Mouse (Mus musculus): ENCODE measurements at regions not wholly inside any gene's neighbourhood (a gene's known extent, or its start where the extent isn't known, plus 50 kb on each side); places are given as distances from the start of the nearest gene placed in this dataset.

DNA sequence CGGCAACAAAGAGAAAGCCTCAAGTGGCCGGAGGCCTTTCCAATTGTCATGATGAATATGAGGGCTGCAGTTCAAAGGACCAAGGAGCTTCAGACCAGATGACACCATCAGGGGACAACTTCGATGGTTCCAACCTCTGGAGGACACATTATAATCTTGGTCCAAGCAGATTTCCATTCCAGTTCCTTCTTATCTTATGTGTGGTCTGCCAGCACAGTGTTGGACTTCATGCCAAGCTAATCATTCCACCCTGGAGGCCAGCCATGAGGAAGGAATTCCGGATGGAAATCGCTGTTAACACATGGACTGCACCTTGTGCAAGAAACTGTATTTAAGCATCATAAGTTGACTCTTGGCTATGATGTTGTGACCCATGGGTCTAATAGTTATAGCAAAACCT is 334.5 kb upstream of the Gm21798 start:
- ATAC-seq (replicated peaks; ENCODE audit: insufficient number of reproducible peaks, insufficient read depth, low FRiP score, low read depth): no peak
- peaks cover 4% of the 10 kb centered on the region; the same call in 1 of the 2 replicates for H3K4me1 ChIP-seq (replicated peaks)
- no peaks in the 10 kb centered on the region for H3K36me3 ChIP-seq
- H3K27ac ChIP-seq: no peak overlapping the region
- H3K9me3 ChIP-seq (replicated peaks): no peaks in the 10 kb centered on the region
- 60% methylated on average over 5 of the region's 5 CpGs for WGBS
- H3K9ac ChIP-seq: no peak overlapping the region
- H3K4me3 ChIP-seq: no peak overlapping the region
- H3K4me2 ChIP-seq: no peak overlapping the region
- no peaks in the 10 kb centered on the region for H3K27me3 ChIP-seq

DNA sequence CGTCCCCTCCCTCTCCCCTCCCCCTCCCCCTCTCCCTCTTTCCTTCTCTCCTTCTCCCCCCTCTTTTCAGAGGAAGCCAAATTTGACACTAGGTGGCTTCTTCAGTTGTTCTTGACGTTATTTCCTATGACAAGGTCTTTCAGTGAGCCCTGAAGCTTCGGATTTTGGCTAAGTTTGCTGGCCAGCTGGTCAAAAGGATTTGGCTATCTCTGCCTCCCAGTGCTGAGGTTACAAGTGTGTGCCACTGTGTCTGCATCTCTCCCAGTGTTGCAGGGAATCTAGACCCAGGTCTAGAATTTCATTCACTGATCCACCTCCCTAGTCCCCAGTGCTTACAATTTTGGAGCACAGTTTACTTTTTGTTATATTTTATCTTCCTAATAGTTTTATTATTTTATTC is 329.7 kb upstream of the Gm21798 start:
- Histone ChIP-seq H3K9ac (no peak overlapping the region), H3K9me3 (replicated peaks) (no peaks in the 10 kb centered on the region), H3K27me3 (no peaks in the 10 kb centered on the region), H3K4me2 (no peak overlapping the region), H3K4me1 (replicated peaks) (peaks cover 3% of the 10 kb centered on the region; the same call in 1 of the 2 replicates), H3K4me3 (no peak overlapping the region), H3K27ac (no peak overlapping the region), H3K36me3 (no peaks in the 10 kb centered on the region)
- WGBS: 22% methylated on average over 2 of the region's 3 CpGs
- ATAC-seq (replicated peaks; ENCODE audit: insufficient number of reproducible peaks, insufficient read depth, low FRiP score, low read depth): no peak

DNA sequence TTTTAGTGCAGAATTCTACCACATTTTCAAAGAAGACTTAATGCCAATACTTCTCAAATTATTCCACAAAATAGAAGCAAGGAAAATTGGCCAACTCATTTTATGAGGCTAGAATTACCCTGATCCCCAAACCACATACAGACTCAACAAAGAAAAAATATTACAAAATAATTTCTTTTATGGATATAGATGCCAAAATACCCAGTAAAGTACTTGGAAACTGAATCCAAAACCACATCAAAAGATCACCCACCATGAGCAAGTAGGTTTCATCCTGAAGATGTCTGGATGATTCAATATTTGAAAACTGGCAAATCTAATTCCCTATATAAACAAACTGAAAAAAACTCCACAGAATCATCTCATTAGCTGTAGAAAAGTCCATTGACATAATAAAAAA is 316.7 kb upstream of the Gm21798 start:
- Histone ChIP-seq H3K27ac (no peak overlapping the region), H3K27me3 (no peaks in the 10 kb centered on the region), H3K4me3 (no peak overlapping the region), H3K36me3 (no peaks in the 10 kb centered on the region), H3K9ac (no peak overlapping the region), H3K4me2 (no peak overlapping the region), H3K4me1 (replicated peaks) (no peaks in the 10 kb centered on the region), H3K9me3 (replicated peaks) (no peaks in the 10 kb centered on the region)
- ATAC-seq (replicated peaks; ENCODE audit: insufficient number of reproducible peaks, insufficient read depth, low FRiP score, low read depth): no peak

DNA sequence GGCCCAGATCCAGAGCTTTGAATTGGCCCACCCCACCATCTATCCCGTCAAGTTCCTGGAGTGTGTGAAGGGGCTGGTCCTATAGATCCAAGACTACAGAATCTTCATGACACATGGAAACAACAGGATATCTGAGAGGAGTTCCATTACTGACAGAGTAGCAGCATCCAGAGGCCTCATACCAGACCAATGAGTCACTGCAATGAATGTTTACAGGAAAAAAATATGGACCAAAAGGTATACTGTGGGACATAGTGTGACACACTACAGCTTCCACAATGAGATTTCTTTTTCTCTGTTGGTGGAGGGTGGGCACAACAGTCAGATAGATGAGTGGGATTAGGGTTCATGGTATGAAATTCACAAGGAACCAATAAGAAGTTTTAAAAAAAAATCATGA is 316.0 kb upstream of the Gm21798 start:
- Histone ChIP-seq H3K4me1 (replicated peaks) (no peaks in the 10 kb centered on the region), H3K27ac (no peak overlapping the region), H3K4me3 (no peak overlapping the region), H3K9me3 (replicated peaks) (no peaks in the 10 kb centered on the region), H3K4me2 (no peak overlapping the region), H3K27me3 (no peaks in the 10 kb centered on the region), H3K36me3 (no peaks in the 10 kb centered on the region), H3K9ac (no peak overlapping the region)
- WGBS: 74% methylated on average over 1 of the region's 1 CpGs
- no peak for ATAC-seq (replicated peaks; ENCODE audit: insufficient number of reproducible peaks, insufficient read depth, low FRiP score, low read depth)

DNA sequence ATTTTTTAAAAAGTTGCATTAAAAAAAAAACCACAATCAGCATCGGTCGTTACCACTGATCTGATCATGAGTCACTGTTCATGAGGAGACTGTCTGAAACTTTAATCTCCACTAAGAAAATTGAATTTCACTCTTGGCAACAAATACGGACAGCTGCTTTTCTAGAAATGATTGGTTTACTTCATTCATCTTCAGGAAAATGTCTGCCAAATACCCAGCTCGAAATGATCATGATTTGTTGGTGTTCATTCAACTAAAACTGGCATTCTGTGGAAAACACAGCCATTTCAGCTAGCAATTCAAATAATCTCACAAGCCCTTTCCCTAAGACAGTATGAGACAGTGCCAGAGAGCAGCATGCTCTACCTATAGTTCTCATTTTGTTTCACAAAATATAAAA is 312.7 kb upstream of the Gm21798 start:
- Histone ChIP-seq H3K4me2 (no peak overlapping the region), H3K36me3 (no peaks in the 10 kb centered on the region), H3K9me3 (replicated peaks) (no peaks in the 10 kb centered on the region), H3K9ac (no peak overlapping the region), H3K4me3 (no peak overlapping the region), H3K27ac (no peak overlapping the region), H3K4me1 (replicated peaks) (0 out of 2 replicates have a peak, but pooled peaks cover 2% of the 10 kb centered on the region), H3K27me3 (no peaks in the 10 kb centered on the region)
- ATAC-seq (replicated peaks; ENCODE audit: insufficient number of reproducible peaks, insufficient read depth, low FRiP score, low read depth): no peak
- WGBS: 83% methylated on average over 4 of the region's 4 CpGs

DNA sequence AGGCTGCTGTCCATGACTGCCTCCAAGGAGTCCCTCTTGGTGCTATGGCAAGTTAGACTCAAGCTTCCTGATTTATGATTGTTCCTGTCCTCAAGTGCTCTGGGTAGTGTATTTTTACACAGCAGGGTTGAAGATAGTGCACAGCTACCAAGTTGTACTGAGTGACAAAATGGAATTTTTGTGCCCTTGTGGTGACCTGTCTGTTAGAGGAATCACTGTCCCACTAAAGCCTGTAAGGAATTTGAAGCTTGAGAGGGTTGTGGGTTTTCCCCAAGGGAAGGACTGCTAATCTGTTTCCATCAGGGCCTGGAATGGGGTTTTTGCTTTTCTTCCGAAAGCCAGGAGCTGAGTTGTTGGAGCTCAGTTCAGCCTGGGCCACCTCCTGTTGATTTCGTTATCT is 306.8 kb upstream of the Gm21798 start:
- Histone ChIP-seq H3K9me3 (replicated peaks) (no peaks in the 10 kb centered on the region), H3K9ac (no peak overlapping the region), H3K4me3 (no peak overlapping the region), H3K4me2 (no peak overlapping the region), H3K36me3 (no peaks in the 10 kb centered on the region), H3K27ac (peak overlapping the region; percentile 45), H3K27me3 (no peaks in the 10 kb centered on the region), H3K4me1 (replicated peaks) (peaks cover 14% of the 10 kb centered on the region; the same call in 1 of the 2 replicates)
- ATAC-seq (replicated peaks; ENCODE audit: insufficient number of reproducible peaks, insufficient read depth, low FRiP score, low read depth): 0 out of 2 replicates have a peak, but pooled peaks have one; percentile 43
- 29% methylated on average over 2 of the region's 2 CpGs for WGBS

DNA sequence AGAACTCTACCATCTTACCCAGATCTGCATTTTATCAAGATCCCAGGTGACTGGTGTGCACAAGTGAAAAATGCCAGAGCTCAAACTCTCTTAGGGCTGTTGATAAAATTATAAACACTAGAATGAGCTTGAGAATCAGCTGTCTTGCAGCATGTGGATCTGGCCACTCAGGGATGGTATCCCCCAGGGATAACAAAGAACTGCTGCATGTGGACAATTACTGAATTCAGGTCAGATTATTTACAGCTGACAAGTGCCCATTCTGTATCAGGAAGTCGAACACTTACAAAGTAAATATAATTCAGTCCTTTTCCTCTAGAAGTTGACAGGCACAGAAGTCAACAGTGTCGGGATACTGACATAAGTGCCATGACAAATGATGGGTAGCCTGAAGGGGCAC is 306.3 kb upstream of the Gm21798 start:
- no peak overlapping the region for H3K4me3 ChIP-seq
- no peaks in the 10 kb centered on the region for H3K9me3 ChIP-seq (replicated peaks)
- no peaks in the 10 kb centered on the region for H3K27me3 ChIP-seq
- WGBS: 32% methylated on average over 2 of the region's 2 CpGs
- H3K4me2 ChIP-seq: no peak overlapping the region
- H3K4me1 ChIP-seq (replicated peaks): peaks cover 14% of the 10 kb centered on the region; the same call in 1 of the 2 replicates
- no peak overlapping the region for H3K9ac ChIP-seq
- no peaks in the 10 kb centered on the region for H3K36me3 ChIP-seq
- no peak for ATAC-seq (replicated peaks; ENCODE audit: insufficient number of reproducible peaks, insufficient read depth, low FRiP score, low read depth)
- peak overlapping the region; percentile 45; the same call in 1 of the 2 replicates for H3K27ac ChIP-seq

DNA sequence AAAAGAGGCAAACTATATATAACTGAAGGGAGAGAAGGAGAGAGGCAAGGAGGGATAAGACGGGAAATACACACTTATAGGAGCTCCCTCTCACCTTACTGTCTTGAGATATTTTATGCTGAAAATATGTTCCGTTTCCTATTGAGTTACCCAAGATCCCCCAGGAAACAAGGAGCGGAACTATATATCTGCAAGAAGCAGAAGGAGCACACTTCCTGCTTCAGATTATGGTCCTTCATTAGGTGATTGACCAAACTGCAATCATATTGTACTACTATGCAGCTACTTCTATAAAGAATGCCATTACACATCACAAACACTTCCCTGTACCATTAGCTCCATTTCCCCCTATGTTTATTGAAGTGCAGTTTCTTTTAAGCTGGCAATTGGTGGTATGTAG is 304.9 kb upstream of the Gm21798 start:
- peaks cover 14% of the 10 kb centered on the region; the same call in 1 of the 2 replicates for H3K4me1 ChIP-seq (replicated peaks)
- 80% methylated on average over 3 of the region's 3 CpGs for WGBS
- H3K27ac ChIP-seq: no peak overlapping the region
- H3K27me3 ChIP-seq: no peaks in the 10 kb centered on the region
- no peak for ATAC-seq (replicated peaks; ENCODE audit: insufficient number of reproducible peaks, insufficient read depth, low FRiP score, low read depth)
- no peak overlapping the region for H3K9ac ChIP-seq
- H3K36me3 ChIP-seq: no peaks in the 10 kb centered on the region
- no peaks in the 10 kb centered on the region for H3K9me3 ChIP-seq (replicated peaks)
- no peak overlapping the region for H3K4me2 ChIP-seq
- no peak overlapping the region for H3K4me3 ChIP-seq

DNA sequence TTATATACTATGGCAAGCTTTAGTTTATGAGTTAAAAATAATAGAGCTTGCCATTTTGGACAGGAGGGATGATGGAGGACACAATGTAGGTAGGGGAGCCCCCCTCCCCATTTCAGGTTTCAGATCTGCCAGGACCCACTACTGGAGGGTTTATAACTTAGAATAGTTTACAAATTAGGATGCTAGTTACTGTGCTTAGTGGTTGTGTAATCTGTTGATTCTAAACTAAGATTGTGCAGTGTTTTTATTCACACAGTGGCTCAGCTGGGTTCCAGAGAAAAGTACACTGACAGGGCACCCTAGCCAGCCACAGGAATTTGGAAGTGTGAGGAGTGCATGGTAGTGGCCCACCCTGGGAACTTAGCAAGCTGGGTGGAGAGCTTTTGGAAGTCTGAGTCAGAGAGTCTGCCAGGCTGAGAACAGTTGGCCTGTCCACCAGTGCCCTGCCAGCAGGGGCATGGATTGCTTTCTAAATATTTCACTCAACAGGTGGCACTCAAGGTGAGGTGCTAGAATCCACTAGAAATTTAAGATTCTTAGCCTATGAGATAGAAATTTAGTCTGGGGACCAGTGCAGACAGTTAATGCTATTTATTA is 303.9 kb upstream of the Gm21798 start:
- no peak for ATAC-seq (replicated peaks; ENCODE audit: insufficient number of reproducible peaks, insufficient read depth, low FRiP score, low read depth)
- Histone ChIP-seq H3K27me3 (no peaks in the 10 kb centered on the region), H3K9me3 (replicated peaks) (no peaks in the 10 kb centered on the region), H3K27ac (no peak overlapping the region), H3K4me2 (no peak overlapping the region), H3K9ac (no peak overlapping the region), H3K36me3 (no peaks in the 10 kb centered on the region), H3K4me1 (replicated peaks) (peaks cover 14% of the 10 kb centered on the region; the same call in 1 of the 2 replicates), H3K4me3 (no peak overlapping the region)

DNA sequence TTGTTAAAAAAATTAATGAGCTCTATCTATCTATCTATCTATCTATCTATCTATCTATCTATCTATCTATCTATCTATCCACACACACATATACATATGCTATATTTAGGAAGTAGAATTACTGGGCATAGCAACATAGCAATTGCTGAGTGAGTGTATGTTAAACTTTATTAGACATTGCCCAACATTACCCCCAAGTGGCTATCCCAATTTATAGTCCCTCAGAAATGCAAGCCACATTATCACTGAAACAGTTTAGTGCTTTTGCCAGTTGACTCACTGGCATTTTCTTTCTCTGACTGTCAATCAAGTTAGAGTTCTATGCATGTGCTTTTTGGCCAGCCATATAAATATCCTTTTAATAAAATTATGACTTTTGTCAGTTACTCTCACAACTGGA is 302.3 kb upstream of the Gm21798 start:
- no peak overlapping the region for H3K4me2 ChIP-seq
- no peaks in the 10 kb centered on the region for H3K9me3 ChIP-seq (replicated peaks)
- no peaks in the 10 kb centered on the region for H3K27me3 ChIP-seq
- no peak overlapping the region for H3K9ac ChIP-seq
- no peak overlapping the region for H3K27ac ChIP-seq
- ATAC-seq (replicated peaks; ENCODE audit: insufficient number of reproducible peaks, insufficient read depth, low FRiP score, low read depth): no peak
- no peaks in the 10 kb centered on the region for H3K36me3 ChIP-seq
- H3K4me3 ChIP-seq: no peak overlapping the region
- peaks cover 12% of the 10 kb centered on the region; the same call in 1 of the 2 replicates for H3K4me1 ChIP-seq (replicated peaks)

DNA sequence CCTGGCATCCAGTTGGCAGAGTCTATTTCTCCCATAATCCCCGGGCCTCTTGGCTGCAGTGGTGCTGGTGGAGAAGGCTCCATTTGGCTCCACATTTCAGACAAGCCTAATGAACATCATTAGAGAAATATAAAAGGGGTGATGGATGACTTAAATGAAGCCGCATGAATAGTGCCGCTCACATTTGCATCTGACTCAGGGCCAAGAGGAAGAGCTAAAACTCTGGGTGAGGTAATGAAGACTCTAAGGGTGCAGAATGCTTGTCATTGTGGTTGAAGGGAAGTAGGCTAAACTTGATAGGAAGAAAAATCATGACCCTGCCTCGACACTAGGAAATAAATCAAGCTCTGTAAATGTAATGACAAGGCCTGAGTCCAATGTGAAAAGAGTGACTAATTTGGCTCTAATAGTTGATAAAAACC is 298.3 kb upstream of the Gm21798 start:
- no peaks in the 10 kb centered on the region for H3K36me3 ChIP-seq
- 68% methylated on average over 4 of the region's 4 CpGs for WGBS
- no peaks in the 10 kb centered on the region for H3K27me3 ChIP-seq
- no peak overlapping the region for H3K4me3 ChIP-seq
- no peak overlapping the region for H3K27ac ChIP-seq
- no peaks in the 10 kb centered on the region for H3K4me1 ChIP-seq (replicated peaks)
- H3K9me3 ChIP-seq (replicated peaks): no peaks in the 10 kb centered on the region
- no peak overlapping the region for H3K9ac ChIP-seq
- H3K4me2 ChIP-seq: no peak overlapping the region
- no peak for ATAC-seq (replicated peaks; ENCODE audit: insufficient number of reproducible peaks, insufficient read depth, low FRiP score, low read depth)

DNA sequence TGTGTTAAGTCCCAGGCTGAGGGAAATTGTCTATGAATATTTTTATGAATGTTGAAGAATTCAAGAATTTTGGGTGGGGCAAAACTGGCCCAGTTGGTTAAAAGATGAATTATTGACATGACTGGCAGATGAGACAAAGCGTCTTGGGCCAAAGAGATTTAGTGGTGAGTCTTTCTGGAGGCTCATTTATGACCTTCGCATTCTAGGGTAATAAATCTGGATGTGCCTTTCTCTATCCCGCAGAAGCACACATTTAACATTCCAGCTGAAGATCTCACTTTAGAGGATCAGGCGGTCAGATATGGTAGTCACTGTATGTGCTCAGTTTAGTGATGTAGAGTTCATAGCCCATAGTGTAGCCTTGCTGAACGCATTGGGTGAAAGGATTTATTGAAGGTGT is 296.9 kb upstream of the Gm21798 start:
- no peaks in the 10 kb centered on the region for H3K36me3 ChIP-seq
- H3K27ac ChIP-seq: no peak overlapping the region
- no peak overlapping the region for H3K9ac ChIP-seq
- 91% methylated on average over 5 of the region's 5 CpGs for WGBS
- H3K4me2 ChIP-seq: no peak overlapping the region
- no peak overlapping the region for H3K4me3 ChIP-seq
- H3K27me3 ChIP-seq: no peaks in the 10 kb centered on the region
- ATAC-seq (replicated peaks; ENCODE audit: insufficient number of reproducible peaks, insufficient read depth, low FRiP score, low read depth): no peak
- H3K4me1 ChIP-seq (replicated peaks): no peaks in the 10 kb centered on the region
- H3K9me3 ChIP-seq (replicated peaks): no peaks in the 10 kb centered on the region
